Mouse (Mus musculus): ENCODE data around the gene Nrcam. TPM values are rescaled to one million over a fixed set of nuclear protein-coding genes. Genes with fewer than 3 reads are reported as not detected.

Nrcam gene
- total RNA-seq, 2 experiments from 2014 or later = 0.21 to 0.37 TPM

- ATAC-seq (replicated peaks; ENCODE audit: poor library complexity) = peak; percentile 93
Measured at GRCm38 (mm10) chr12:44601410-44602149, 272.9 kb downstream of the Nrcam start.

DNA sequence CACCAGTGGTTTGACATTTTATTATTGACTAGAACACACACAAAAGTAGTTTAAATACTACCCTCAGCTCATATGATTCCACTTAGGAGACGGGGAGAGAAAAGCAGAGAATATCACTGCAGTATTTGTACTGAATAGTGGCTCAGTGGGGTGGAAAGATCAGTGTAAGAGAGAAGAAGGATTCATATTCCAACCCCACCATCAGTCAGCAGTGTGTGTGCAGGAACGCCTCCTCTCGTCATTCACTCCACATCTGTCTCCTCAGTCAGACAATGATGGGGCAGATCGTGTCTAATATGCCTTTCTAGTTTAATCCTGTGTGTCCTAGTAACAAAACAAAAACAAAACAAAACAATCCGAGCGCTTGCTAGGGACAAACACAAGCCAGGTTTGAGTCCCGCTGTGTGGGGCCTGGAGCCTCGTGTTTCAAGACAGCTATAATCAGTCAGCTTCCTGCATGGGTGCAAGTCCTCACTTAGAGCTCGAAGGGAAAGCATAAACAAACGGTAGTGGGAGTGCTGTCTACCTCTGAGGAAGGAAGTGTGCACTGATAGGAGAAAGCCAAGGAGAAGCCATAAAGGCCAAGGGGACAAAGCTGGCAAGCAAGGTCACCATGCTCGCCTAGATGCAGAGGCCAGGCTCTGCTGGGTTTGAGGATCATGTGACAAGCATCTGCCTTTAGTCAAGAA lies 273.7 kb downstream of the Nrcam start:
- ATAC-seq (replicated peaks; ENCODE audit: poor library complexity) = no peak

DNA sequence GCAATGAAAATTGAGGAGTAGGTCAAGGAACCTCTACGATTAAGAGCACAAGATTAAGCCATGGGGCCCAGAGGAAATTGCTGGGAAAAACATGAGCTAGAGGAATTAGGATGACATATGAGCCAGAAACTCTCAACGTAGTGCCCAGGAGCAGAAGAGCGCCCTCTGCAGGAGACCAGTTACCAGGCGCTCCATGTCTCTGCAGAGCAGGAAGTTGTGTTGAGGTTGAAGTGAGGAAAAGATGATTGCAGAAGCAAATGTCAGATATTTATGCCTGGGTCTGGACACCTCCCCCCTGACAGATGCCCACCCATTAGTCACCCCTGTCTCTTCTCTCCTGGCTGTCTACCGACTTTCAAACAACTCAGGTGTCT lies 274.3 kb downstream of the Nrcam start:
- 0 out of 2 replicates have a peak, but pooled peaks have one; percentile 22 for ATAC-seq (replicated peaks; ENCODE audit: poor library complexity)

DNA sequence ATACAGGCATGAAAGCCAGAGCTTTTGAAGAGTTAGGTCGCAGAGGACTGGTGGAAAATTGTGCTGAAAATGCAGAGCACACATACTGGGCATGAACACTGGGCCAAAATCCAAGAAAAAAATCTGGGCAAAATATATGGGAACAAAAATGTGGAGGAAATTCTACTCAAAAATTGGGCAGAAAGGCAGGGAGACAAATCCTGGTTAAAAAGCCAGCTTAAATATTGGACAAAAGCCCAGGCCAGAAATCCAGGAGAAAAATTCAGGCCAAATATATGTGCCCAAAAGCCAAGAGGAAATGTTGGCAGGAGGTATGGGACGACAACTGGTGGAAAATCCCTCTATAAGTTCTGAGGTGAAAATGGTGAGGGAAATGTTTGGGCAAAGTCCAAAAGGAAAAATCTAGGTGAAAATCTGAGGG lies 288.3 kb downstream of the Nrcam start:
- no peak for ATAC-seq (replicated peaks; ENCODE audit: poor library complexity)

GRCm38 (mm10) chr12:44617488-44617887 lies 288.8 kb downstream of the Nrcam start:
- no peak for ATAC-seq (replicated peaks; ENCODE audit: poor library complexity)

GRCm38 (mm10) chr12:44639341-44639921 lies 310.7 kb downstream of the Nrcam start:
- ATAC-seq (replicated peaks; ENCODE audit: poor library complexity) = no peak

DNA sequence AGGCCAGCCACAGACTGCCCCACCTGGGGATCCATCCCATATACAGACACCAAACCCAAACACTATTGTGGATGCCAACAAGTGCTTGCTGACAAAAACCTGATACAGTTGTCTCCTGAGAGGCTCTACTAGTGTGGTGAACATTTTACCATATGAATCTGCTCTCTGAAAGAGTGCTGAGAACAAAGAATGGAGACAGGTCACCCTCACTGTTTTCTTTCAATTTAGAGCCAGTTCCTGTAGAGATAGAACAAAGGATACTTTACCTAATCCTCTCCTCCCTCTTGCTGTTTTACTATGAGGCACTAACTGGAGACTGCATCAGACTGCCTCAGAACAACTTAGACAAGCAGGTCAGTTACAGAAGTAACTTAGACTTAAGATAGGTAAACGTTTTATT lies 311.9 kb downstream of the Nrcam start:
- ATAC-seq (replicated peaks; ENCODE audit: poor library complexity) = no peak

Other genes with a start within 250 kb of the Nrcam start
- gene Dnajb9, start 118.6 kb upstream of the Nrcam start, total RNA-seq (2015) = 86.3 and 110 TPM in 2 replicates
- gene Dnajb9, start 118.6 kb upstream of the Nrcam start, total RNA-seq (2017) = 55.5 and 60.6 TPM in 2 replicates
- gene Pnpla8, start 107.5 kb upstream of the Nrcam start, total RNA-seq (2015) = 33.1 and 39.6 TPM in 2 replicates
- 32.2 and 35.9 TPM in 2 replicates for gene Pnpla8, start 107.5 kb upstream of the Nrcam start, total RNA-seq (2017)

All from megakaryocyte progenitor cell, adult 5-6 weeks (primary cell).